Mouse (Mus musculus) lung, embryonic 15.5 days (tissue): ENCODE data around the gene Vapb. TPM values are rescaled to one million over a fixed set of nuclear protein-coding genes. Genes with fewer than 3 reads are reported as not detected.

ENCODE experiments used
- ATAC-seq: fragments of 200-750 bp; cut with Nextera tagmentation; 2 replicates; pipeline ENCODE4 v1.8.0; 2017; ENCODE audit warnings: moderate number of reproducible peaks, borderline replicate concordance; ENCODE audit not compliant: low FRiP score, low TSS enrichment; ENCODE audit errors: extremely low read depth
- H3K27ac ChIP-seq: fragments of 300-500 bp; sonication (generic); 2 replicates; pipeline ENCODE4 v1.5.1; 2015; ENCODE audit warnings: moderate library complexity, mild to moderate bottlenecking, inconsistent platforms
- H3K27me3 ChIP-seq: fragments of 300-500 bp; sonication (generic); 2 replicates; pipeline ENCODE4 v1.6.1; 2015; ENCODE audit warnings: inconsistent platforms
- H3K36me3 ChIP-seq: fragments of 300-500 bp; sonication (generic); 2 replicates; pipeline ENCODE4 v1.6.1; 2015; ENCODE audit warnings: inconsistent platforms
- H3K4me1 ChIP-seq: fragments of 300-500 bp; sonication (generic); 2 replicates; pipeline ENCODE4 v1.6.1; 2015; ENCODE audit warnings: inconsistent platforms
- H3K4me2 ChIP-seq: fragments of 300-500 bp; sonication (generic); 2 replicates; pipeline ENCODE4 v1.6.1; 2015; ENCODE audit warnings: inconsistent platforms, mild to moderate bottlenecking, moderate library complexity
- H3K4me3 ChIP-seq: fragments of 300-500 bp; sonication (generic); 2 replicates; pipeline ENCODE4 v1.5.1; 2015; ENCODE audit warnings: mild to moderate bottlenecking, inconsistent platforms
- H3K9ac ChIP-seq: fragments of 300-500 bp; sonication (generic); 2 replicates; pipeline ENCODE4 v1.6.1; 2015; ENCODE audit warnings: inconsistent platforms
- H3K9me3 ChIP-seq: fragments of 300-500 bp; sonication (generic); 2 replicates; pipeline ENCODE4 v1.6.1; 2016; ENCODE audit warnings: inconsistent platforms
- WGBS: fragments of 180-500 bp; shearing (Covaris S2); methylation state at CpG from one replicate; pipeline ENCODE4 v1.1.7; 2015; 5-methylcytosine and 5-hydroxymethylcytosine counted together
- polyA plus RNA-seq: library from polyadenylated mRNA; unstranded; fragments of >200 nt; fragmentation: Nextera tagmentation; extraction: Ambion mirVana; gene quantifications from 2 replicates; pipeline ENCODE4 v1.2.1, GENCODE M21; 2015

The Vapb gene
- polyA plus RNA-seq, 1 experiment from 2014 or later, result 12.8 TPM

DNA sequence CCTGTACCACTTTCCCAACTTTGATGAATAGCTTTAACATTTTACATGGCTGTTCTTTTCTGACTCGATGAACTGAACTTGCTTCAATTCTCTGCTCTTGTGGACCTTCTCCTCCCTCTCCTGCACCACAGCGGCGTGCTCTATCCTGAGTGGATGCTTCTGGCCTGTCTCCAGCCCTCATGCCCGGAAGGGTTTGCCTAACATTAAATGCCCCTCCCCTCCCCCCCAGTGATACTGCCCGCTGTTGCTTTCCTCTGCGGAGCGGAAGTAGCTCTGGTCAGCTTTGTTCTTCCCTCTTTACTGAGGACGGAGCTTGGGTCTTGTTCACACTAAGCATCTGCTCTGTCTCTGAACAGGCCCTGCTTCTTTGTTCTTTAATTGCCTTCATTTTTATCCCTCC is 34.4 kb downstream of the Vapb start:
- Histone ChIP-seq H3K4me1 (peaks cover 7% of the 10 kb centered on the region; the same call in 1 of the 2 replicates), H3K27me3 (no peaks in the 10 kb centered on the region), H3K9ac (no peak overlapping the region), H3K4me2 (no peak overlapping the region), H3K27ac (no peak overlapping the region), H3K9me3 (no peaks in the 10 kb centered on the region), H3K4me3 (no peak overlapping the region), H3K36me3 (peaks cover 6% of the 10 kb centered on the region; the same call in 1 of the 2 replicates)
- no peak for ATAC-seq
- WGBS, result 51% methylated on average over 8 of the region's 8 CpGs

GRCm38 (mm10) chr2:173775556-173775955 is 38.2 kb downstream of the Vapb start:
- Histone ChIP-seq H3K4me1 (no peaks in the 10 kb centered on the region), H3K9me3 (no peaks in the 10 kb centered on the region), H3K27ac (no peak overlapping the region), H3K4me2 (no peak overlapping the region), H3K9ac (no peak overlapping the region), H3K36me3 (peaks cover 21% of the 10 kb centered on the region), H3K4me3 (no peak overlapping the region), H3K27me3 (no peaks in the 10 kb centered on the region)
- no peak for ATAC-seq
- WGBS, result 53% methylated on average over 3 of the region's 3 CpGs

GRCm38 (mm10) chr2:173776108-173776507 is 38.8 kb downstream of the Vapb start:
- H3K4me1 ChIP-seq, result no peaks in the 10 kb centered on the region
- no peak overlapping the region for H3K4me3 ChIP-seq
- H3K27me3 ChIP-seq, result no peaks in the 10 kb centered on the region
- no peak for ATAC-seq
- no peak overlapping the region for H3K4me2 ChIP-seq
- no peak overlapping the region for H3K9ac ChIP-seq
- H3K9me3 ChIP-seq, result no peaks in the 10 kb centered on the region
- H3K27ac ChIP-seq, result no peak overlapping the region
- WGBS, result 25% methylated on average over 9 of the region's 9 CpGs
- peaks cover 21% of the 10 kb centered on the region for H3K36me3 ChIP-seq

DNA sequence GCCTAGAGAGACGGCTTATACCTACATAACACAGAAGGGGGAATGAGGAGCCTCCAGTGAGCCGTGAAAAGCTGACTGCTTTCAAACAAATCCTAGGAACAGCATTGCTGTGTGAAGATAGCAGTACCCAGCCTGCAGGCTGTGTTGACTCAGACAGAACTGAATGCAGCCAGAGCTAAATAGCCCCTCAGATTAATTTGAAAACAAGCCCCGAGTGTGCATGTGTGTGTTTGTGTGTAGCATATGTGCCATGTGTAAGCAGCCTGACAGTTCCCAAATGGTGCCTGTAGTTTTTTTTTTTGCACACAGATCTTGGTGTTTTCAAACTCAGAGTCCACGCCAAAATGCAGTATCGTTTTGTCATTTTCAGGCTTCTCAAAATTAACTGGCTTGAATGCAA is 43.6 kb downstream of the Vapb start:
- 74% methylated on average over 5 of the region's 5 CpGs for WGBS
- Histone ChIP-seq H3K27ac (no peak overlapping the region), H3K4me3 (no peak overlapping the region), H3K4me1 (no peaks in the 10 kb centered on the region), H3K27me3 (no peaks in the 10 kb centered on the region), H3K9ac (no peak overlapping the region), H3K36me3 (peaks cover 25% of the 10 kb centered on the region), H3K9me3 (no peaks in the 10 kb centered on the region), H3K4me2 (no peak overlapping the region)
- ATAC-seq, result no peak

- H3K4me2 ChIP-seq, result no peak overlapping the region
- no peaks in the 10 kb centered on the region for H3K27me3 ChIP-seq
- no peak for ATAC-seq
- H3K4me1 ChIP-seq, result peaks cover under 1% of the 10 kb centered on the region
- H3K9me3 ChIP-seq, result no peaks in the 10 kb centered on the region
- 86% methylated on average over 3 of the region's 3 CpGs for WGBS
- no peak overlapping the region for H3K4me3 ChIP-seq
- no peak overlapping the region for H3K27ac ChIP-seq
- peaks cover 5% of the 10 kb centered on the region for H3K36me3 ChIP-seq
- no peak overlapping the region for H3K9ac ChIP-seq
Observed at GRCm38 (mm10) chr2:173784366-173784765, 47.1 kb downstream of the Vapb start.

DNA sequence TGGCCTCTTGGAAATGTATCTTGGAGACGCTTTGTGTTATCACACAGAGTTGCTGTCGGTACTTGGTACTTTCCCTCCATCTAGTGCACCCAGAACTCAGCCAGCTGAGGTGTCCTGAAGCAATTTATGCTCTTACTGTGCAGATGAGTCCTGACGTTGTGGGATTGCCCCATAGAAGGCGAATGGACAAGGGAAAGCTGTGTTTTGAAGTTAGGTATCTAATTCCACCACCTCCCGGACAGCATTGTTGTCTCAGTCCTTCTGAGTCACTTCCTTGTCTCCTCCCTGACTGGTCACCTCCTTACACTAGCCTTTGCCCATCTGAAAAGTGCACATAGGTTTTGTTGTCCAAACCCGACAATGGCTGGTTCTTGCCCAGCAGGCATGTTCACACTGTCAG is 47.6 kb downstream of the Vapb start:
- Histone ChIP-seq H3K4me2 (no peak overlapping the region), H3K36me3 (peaks cover 5% of the 10 kb centered on the region), H3K9me3 (no peaks in the 10 kb centered on the region), H3K9ac (no peak overlapping the region), H3K4me1 (peaks cover 6% of the 10 kb centered on the region), H3K4me3 (no peak overlapping the region), H3K27me3 (no peaks in the 10 kb centered on the region), H3K27ac (no peak overlapping the region)
- ATAC-seq, result no peak
- 73% methylated on average over 6 of the region's 6 CpGs for WGBS

DNA sequence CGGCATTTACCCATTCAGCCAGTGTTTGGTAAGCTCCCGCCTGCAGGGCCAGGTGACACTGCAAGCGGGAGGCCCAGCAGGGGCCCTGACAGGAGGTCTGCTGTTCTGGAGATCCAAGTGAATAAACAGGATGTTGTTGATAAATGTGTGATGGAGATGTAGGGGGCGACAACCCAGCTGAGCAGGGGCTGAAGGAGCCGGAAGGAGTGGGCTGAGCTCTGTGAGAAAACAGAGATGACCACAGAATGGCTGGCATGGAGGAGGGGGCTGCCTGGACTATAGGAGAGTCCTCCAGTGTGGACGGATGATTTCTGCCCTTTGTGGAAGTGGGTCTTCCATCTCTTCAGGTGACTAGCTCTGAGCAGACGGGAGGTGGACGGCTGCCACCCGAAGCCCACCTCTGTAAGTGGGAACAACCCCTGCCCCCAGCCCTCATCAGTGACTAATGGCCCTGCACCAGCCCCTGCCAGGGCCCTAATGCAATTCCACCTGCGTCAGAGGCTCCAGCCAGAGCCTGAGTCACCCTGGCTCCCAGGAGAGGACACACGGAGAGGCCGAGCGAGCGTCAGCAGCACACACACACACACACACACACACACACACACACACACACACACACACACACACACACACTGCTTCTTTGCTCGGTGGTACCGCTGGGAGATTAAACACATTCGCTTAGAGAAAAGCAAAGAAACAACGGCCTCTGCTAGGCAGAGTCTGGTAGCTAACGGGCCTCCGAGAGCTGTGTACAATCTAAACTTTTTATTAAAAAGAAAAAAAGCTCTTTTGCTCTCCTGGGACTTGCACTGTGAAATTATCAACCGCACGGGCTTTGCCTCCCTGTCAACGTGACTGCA is 52.9 kb downstream of the Vapb start:
- Histone ChIP-seq H3K27ac (peak overlapping the region; percentile 35; the same call in 1 of the 2 replicates), H3K36me3 (no peaks in the 10 kb centered on the region), H3K9me3 (no peaks in the 10 kb centered on the region), H3K9ac (no peak overlapping the region), H3K4me1 (peaks cover 20% of the 10 kb centered on the region), H3K4me3 (no peak overlapping the region), H3K27me3 (no peaks in the 10 kb centered on the region), H3K4me2 (peak overlapping the region; percentile 22; the same call in 1 of the 2 replicates)
- peak; percentile 48; the same call in 1 of the 2 replicates for ATAC-seq
- 11% methylated on average over 23 of the region's 23 CpGs for WGBS

GRCm38 (mm10) chr2:173791904-173792757 is 54.8 kb downstream of the Vapb start:
- H3K4me1 ChIP-seq, result peaks cover 25% of the 10 kb centered on the region
- H3K27ac ChIP-seq, result no peak overlapping the region
- no peak overlapping the region for H3K4me2 ChIP-seq
- no peaks in the 10 kb centered on the region for H3K9me3 ChIP-seq
- no peak overlapping the region for H3K9ac ChIP-seq
- H3K4me3 ChIP-seq, result no peak overlapping the region
- WGBS, result 79% methylated on average over 20 of the region's 20 CpGs
- no peaks in the 10 kb centered on the region for H3K27me3 ChIP-seq
- H3K36me3 ChIP-seq, result no peaks in the 10 kb centered on the region
- no peak for ATAC-seq

- no peaks in the 10 kb centered on the region for H3K9me3 ChIP-seq
- no peaks in the 10 kb centered on the region for H3K27me3 ChIP-seq
- no peak for ATAC-seq
- no peak overlapping the region for H3K9ac ChIP-seq
- no peak overlapping the region for H3K4me2 ChIP-seq
- H3K36me3 ChIP-seq, result no peaks in the 10 kb centered on the region
- H3K27ac ChIP-seq, result no peak overlapping the region
- no peak overlapping the region for H3K4me3 ChIP-seq
- H3K4me1 ChIP-seq, result peaks cover 25% of the 10 kb centered on the region
- 93% methylated on average over 12 of the region's 12 CpGs for WGBS
Observed at GRCm38 (mm10) chr2:173794018-173794417, 56.7 kb downstream of the Vapb start.

- WGBS, result 60% methylated on average over 21 of the region's 21 CpGs
- H3K36me3 ChIP-seq, result no peaks in the 10 kb centered on the region
- peaks cover 20% of the 10 kb centered on the region for H3K4me1 ChIP-seq
- peak overlapping the region; percentile 37; the same call in 1 of the 2 replicates for H3K27ac ChIP-seq
- no peak overlapping the region for H3K4me3 ChIP-seq
- no peak for ATAC-seq
- no peak overlapping the region for H3K9ac ChIP-seq
- H3K4me2 ChIP-seq, result no peak overlapping the region
- no peaks in the 10 kb centered on the region for H3K9me3 ChIP-seq
- H3K27me3 ChIP-seq, result no peaks in the 10 kb centered on the region
Observed at GRCm38 (mm10) chr2:173794531-173795510, 57.5 kb downstream of the Vapb start.
